Mouse (Mus musculus): ENCODE measurements at regions not wholly inside any gene's neighbourhood (a gene's known extent, or its start where the extent isn't known, plus 50 kb on each side); places are given as distances from the start of the nearest gene placed in this dataset.

GRCm38 (mm10) chr14:99609003-99609402 is 310.5 kb downstream of the Klf5 start:
- H3K9ac ChIP-seq (replicated peaks; ENCODE audit: low read depth): no peak overlapping the region
- peak; percentile 59 for DNase-seq (ENCODE audit: low spot score)
- no peaks in the 10 kb centered on the region for H3K27me3 ChIP-seq (replicated peaks; ENCODE audit: insufficient read depth, low read length)
- H3K9me3 ChIP-seq (ENCODE audit: low read length): no peaks in the 10 kb centered on the region
- WGBS: 48% methylated on average over 2 of the region's 2 CpGs
- no peak overlapping the region for H3K27ac ChIP-seq (ENCODE audit: low read length)
- TF ChIP-seq CTCF (IDR thresholded peaks at IDR 0.05): no peak
- TF ChIP-seq EP300 (IDR thresholded peaks at IDR 0.05): peak; percentile 64
- H3K36me3 ChIP-seq (ENCODE audit: insufficient read depth, low read length): no peaks in the 10 kb centered on the region
- ATAC-seq: peak; percentile 47
- H3K4me1 ChIP-seq (ENCODE audit: insufficient read depth, low read depth, low read length): no peaks in the 10 kb centered on the region
- no peak overlapping the region for H3K4me2 ChIP-seq (replicated peaks; ENCODE audit: low read depth, low read length)
- H3K4me3 ChIP-seq (ENCODE audit: low read depth, low read length): no peak overlapping the region

GRCm38 (mm10) chr14:99611435-99611834 is 312.9 kb downstream of the Klf5 start:
- Histone ChIP-seq H3K4me3 (ENCODE audit: low read depth, low read length) (no peak overlapping the region), H3K27me3 (replicated peaks; ENCODE audit: insufficient read depth, low read length) (no peaks in the 10 kb centered on the region), H3K9me3 (ENCODE audit: low read length) (no peaks in the 10 kb centered on the region), H3K27ac (ENCODE audit: low read length) (no peak overlapping the region), H3K4me1 (ENCODE audit: insufficient read depth, low read depth, low read length) (no peaks in the 10 kb centered on the region), H3K9ac (replicated peaks; ENCODE audit: low read depth) (no peak overlapping the region), H3K36me3 (ENCODE audit: insufficient read depth, low read length) (no peaks in the 10 kb centered on the region), H3K4me2 (replicated peaks; ENCODE audit: low read depth, low read length) (no peak overlapping the region)
- ATAC-seq (no peak), DNase-seq (ENCODE audit: low spot score) (no peak)
- 89% methylated on average over 5 of the region's 5 CpGs for WGBS
- TF ChIP-seq CTCF (IDR thresholded peaks at IDR 0.05) (no peak), EP300 (IDR thresholded peaks at IDR 0.05) (no peak)

- ATAC-seq: no peak
Measured at GRCm38 (mm10) chr14:99612114-99612513, 313.6 kb downstream of the Klf5 start.

GRCm38 (mm10) chr14:99614748-99615147 is 316.3 kb downstream of the Klf5 start:
- WGBS: 58% methylated on average over 3 of the region's 3 CpGs
- no peak overlapping the region for H3K27ac ChIP-seq (ENCODE audit: low read length)
- no peaks in the 10 kb centered on the region for H3K4me1 ChIP-seq (ENCODE audit: insufficient read depth, low read depth, low read length)
- ATAC-seq (no peak), DNase-seq (ENCODE audit: low spot score) (no peak)
- no peak overlapping the region for H3K9ac ChIP-seq (replicated peaks; ENCODE audit: low read depth)
- no peaks in the 10 kb centered on the region for H3K27me3 ChIP-seq (replicated peaks; ENCODE audit: insufficient read depth, low read length)
- H3K4me2 ChIP-seq (replicated peaks; ENCODE audit: low read depth, low read length): no peak overlapping the region
- no peaks in the 10 kb centered on the region for H3K36me3 ChIP-seq (ENCODE audit: insufficient read depth, low read length)
- no peaks in the 10 kb centered on the region for H3K9me3 ChIP-seq (ENCODE audit: low read length)
- TF ChIP-seq CTCF (IDR thresholded peaks at IDR 0.05) (no peak), EP300 (IDR thresholded peaks at IDR 0.05) (no peak)
- H3K4me3 ChIP-seq (ENCODE audit: low read depth, low read length): no peak overlapping the region

More at GRCm38 (mm10) chr14:99612114-99612513, 313.6 kb downstream of the Klf5 start:
- WGBS: 62% methylated on average over 3 of the region's 3 CpGs
- Histone ChIP-seq H3K9me3 (ENCODE audit: low read length) (no peaks in the 10 kb centered on the region), H3K9ac (replicated peaks; ENCODE audit: low read depth) (no peak overlapping the region), H3K27ac (ENCODE audit: low read length) (no peak overlapping the region), H3K36me3 (ENCODE audit: insufficient read depth, low read length) (no peaks in the 10 kb centered on the region), H3K4me3 (ENCODE audit: low read depth, low read length) (no peak overlapping the region), H3K4me1 (ENCODE audit: insufficient read depth, low read depth, low read length) (no peaks in the 10 kb centered on the region), H3K27me3 (replicated peaks; ENCODE audit: insufficient read depth, low read length) (no peaks in the 10 kb centered on the region), H3K4me2 (replicated peaks; ENCODE audit: low read depth, low read length) (no peak overlapping the region)
- TF ChIP-seq EP300 (IDR thresholded peaks at IDR 0.05): no peak
- DNase-seq (ENCODE audit: low spot score): no peak

GRCm38 (mm10) chr14:99616655-99617335 is 318.3 kb downstream of the Klf5 start:
- Histone ChIP-seq H3K4me2 (replicated peaks; ENCODE audit: low read depth, low read length) (no peak overlapping the region), H3K9ac (replicated peaks; ENCODE audit: low read depth) (no peak overlapping the region), H3K27ac (ENCODE audit: low read length) (no peak overlapping the region), H3K4me1 (ENCODE audit: insufficient read depth, low read depth, low read length) (no peaks in the 10 kb centered on the region), H3K27me3 (replicated peaks; ENCODE audit: insufficient read depth, low read length) (no peaks in the 10 kb centered on the region), H3K9me3 (ENCODE audit: low read length) (no peaks in the 10 kb centered on the region), H3K4me3 (ENCODE audit: low read depth, low read length) (no peak overlapping the region), H3K36me3 (ENCODE audit: insufficient read depth, low read length) (no peaks in the 10 kb centered on the region)
- no peak for TF ChIP-seq EP300 (IDR thresholded peaks at IDR 0.05)
- TF ChIP-seq CTCF (IDR thresholded peaks at IDR 0.05): no peak
- ATAC-seq: no peak
- WGBS: 33% methylated on average over 7 of the region's 7 CpGs
- no peak for DNase-seq (ENCODE audit: low spot score)

GRCm38 (mm10) chr14:99617374-99617773 is 318.9 kb downstream of the Klf5 start:
- Histone ChIP-seq H3K4me1 (ENCODE audit: insufficient read depth, low read depth, low read length) (no peaks in the 10 kb centered on the region), H3K9me3 (ENCODE audit: low read length) (no peaks in the 10 kb centered on the region), H3K27me3 (replicated peaks; ENCODE audit: insufficient read depth, low read length) (no peaks in the 10 kb centered on the region), H3K4me3 (ENCODE audit: low read depth, low read length) (no peak overlapping the region), H3K4me2 (replicated peaks; ENCODE audit: low read depth, low read length) (no peak overlapping the region), H3K36me3 (ENCODE audit: insufficient read depth, low read length) (no peaks in the 10 kb centered on the region), H3K9ac (replicated peaks; ENCODE audit: low read depth) (no peak overlapping the region), H3K27ac (ENCODE audit: low read length) (no peak overlapping the region)
- ATAC-seq (no peak), DNase-seq (ENCODE audit: low spot score) (no peak)
- 38% methylated on average over 2 of the region's 2 CpGs for WGBS
- TF ChIP-seq CTCF (IDR thresholded peaks at IDR 0.05): no peak
- no peak for TF ChIP-seq EP300 (IDR thresholded peaks at IDR 0.05)

- 92% methylated on average over 3 of the region's 3 CpGs for WGBS
- no peak overlapping the region for H3K9ac ChIP-seq (replicated peaks; ENCODE audit: low read depth)
- H3K36me3 ChIP-seq (ENCODE audit: insufficient read depth, low read length): no peaks in the 10 kb centered on the region
- ATAC-seq: no peak
- no peaks in the 10 kb centered on the region for H3K4me1 ChIP-seq (ENCODE audit: insufficient read depth, low read depth, low read length)
- TF ChIP-seq EP300 (IDR thresholded peaks at IDR 0.05) (no peak), CTCF (IDR thresholded peaks at IDR 0.05) (peak; percentile 27)
- H3K4me2 ChIP-seq (replicated peaks; ENCODE audit: low read depth, low read length): no peak overlapping the region
- DNase-seq (ENCODE audit: low spot score): no peak
- H3K27ac ChIP-seq (ENCODE audit: low read length): no peak overlapping the region
- H3K9me3 ChIP-seq (ENCODE audit: low read length): no peaks in the 10 kb centered on the region
- no peak overlapping the region for H3K4me3 ChIP-seq (ENCODE audit: low read depth, low read length)
- H3K27me3 ChIP-seq (replicated peaks; ENCODE audit: insufficient read depth, low read length): no peaks in the 10 kb centered on the region
Measured at GRCm38 (mm10) chr14:99621538-99621937, 323.0 kb downstream of the Klf5 start.

Data from lung, postnatal 0 days (tissue).